Mouse (Mus musculus) forebrain, embryonic 14.5 days (tissue): ENCODE data around the gene Serinc2. TPM values are rescaled to one million over a fixed set of nuclear protein-coding genes. Genes with fewer than 3 reads are reported as not detected.

ENCODE experiments used
- ATAC-seq: fragments of 200-750 bp; cut with Nextera tagmentation; 2 replicates; pipeline ENCODE4 v1.8.0; 2017; ENCODE audit warnings: mild to moderate bottlenecking, moderate library complexity
- DNase-seq: peaks from one replicate; pipeline ENCODE4 v3.0.0-alpha.2; 2015; ENCODE audit warnings: low spot score
- H3K27ac ChIP-seq: fragments of 300-500 bp; sonication (generic); 2 replicates; pipeline ENCODE4 v1.5.1; 2014; ENCODE audit warnings: low read depth, mild to moderate bottlenecking, control low read depth, low read length, moderate library complexity
- H3K27me3 ChIP-seq: fragments of 300-500 bp; sonication (generic); replicated peaks from 2 replicates; pipeline ENCODE4 v1.6.1; 2014; ENCODE audit warnings: low read length, control low read depth, mixed read lengths; ENCODE audit not compliant: control insufficient read depth, insufficient read depth
- H3K36me3 ChIP-seq: fragments of 300-500 bp; sonication (generic); 2 replicates; pipeline ENCODE4 v1.6.1; 2014; ENCODE audit warnings: low read length, control low read depth; ENCODE audit not compliant: control insufficient read depth, insufficient read depth
- H3K4me1 ChIP-seq: fragments of 300-500 bp; sonication (generic); 2 replicates; pipeline ENCODE4 v1.6.1; 2014; ENCODE audit warnings: antibody characterized with exemption, low read length, control low read depth; ENCODE audit not compliant: control insufficient read depth, insufficient read depth
- H3K4me2 ChIP-seq: fragments of 300-500 bp; sonication (generic); 2 replicates; pipeline ENCODE4 v1.6.1; 2014; ENCODE audit warnings: mild to moderate bottlenecking, control low read depth, low read length
- H3K4me3 ChIP-seq: fragments of 300-500 bp; sonication (generic); 2 replicates; pipeline ENCODE4 v1.5.1; 2014; ENCODE audit warnings: low read depth, low read length, control low read depth
- H3K9ac ChIP-seq: fragments of 300-500 bp; sonication (generic); 2 replicates; pipeline ENCODE4 v1.6.1; 2014; ENCODE audit warnings: mild to moderate bottlenecking, low read length, control low read depth, moderate library complexity
- H3K9me3 ChIP-seq: fragments of 300-500 bp; sonication (generic); replicated peaks from 2 replicates; pipeline ENCODE4 v1.6.1; 2016; ENCODE audit warnings: low read length, control low read depth, mixed read lengths; ENCODE audit not compliant: control insufficient read depth
- WGBS: fragments of 180-500 bp; shearing (Covaris S2); extraction: QIAGEN DNeasy Blood & Tissue Kit; methylation state at CpG from one replicate; pipeline ENCODE4 v1.1.7; 2014; 5-methylcytosine and 5-hydroxymethylcytosine counted together
- polyA plus RNA-seq: library from polyadenylated mRNA; unstranded; fragments of >200 nt; fragmentation: Nextera tagmentation; extraction: Ambion mirVana; gene quantifications from 2 replicates; pipeline ENCODE4 v1.2.1, GENCODE M21; 2014

Gene Serinc2
- polyA plus RNA-seq, 1 experiment from 2014 or later: 93.9 TPM

DNA sequence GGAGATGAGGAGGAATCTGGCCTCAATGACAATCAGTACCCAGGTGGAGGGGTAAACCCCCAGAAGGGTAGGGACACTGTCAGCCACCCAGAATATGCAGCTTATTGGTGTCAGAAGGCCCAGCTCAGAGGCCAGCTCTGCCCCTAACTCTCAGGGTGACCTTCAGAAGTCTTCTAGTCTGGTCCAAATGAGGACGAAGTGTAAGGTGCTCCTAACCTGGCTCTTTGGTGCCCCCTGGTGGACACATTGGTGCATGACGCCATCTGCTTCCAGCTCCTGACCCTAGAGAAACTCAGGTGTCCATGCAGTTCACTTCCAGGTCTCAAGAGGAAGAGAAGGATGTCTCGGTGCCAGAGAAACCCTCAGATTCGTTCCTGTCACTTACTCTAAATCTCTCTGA is 13.3 kb upstream of the Serinc2 start:
- DNase-seq: peak; percentile 86
- Histone ChIP-seq H3K9me3 (no peaks in the 10 kb centered on the region), H3K4me3 (no peak overlapping the region), H3K27me3 (no peaks in the 10 kb centered on the region), H3K4me1 (no peaks in the 10 kb centered on the region), H3K36me3 (no peaks in the 10 kb centered on the region), H3K27ac (no peak overlapping the region), H3K9ac (no peak overlapping the region), H3K4me2 (no peak overlapping the region)
- 3% methylated on average over 4 of the region's 4 CpGs for WGBS
- ATAC-seq: peak; percentile 58; the same call in 1 of the 2 replicates

DNA sequence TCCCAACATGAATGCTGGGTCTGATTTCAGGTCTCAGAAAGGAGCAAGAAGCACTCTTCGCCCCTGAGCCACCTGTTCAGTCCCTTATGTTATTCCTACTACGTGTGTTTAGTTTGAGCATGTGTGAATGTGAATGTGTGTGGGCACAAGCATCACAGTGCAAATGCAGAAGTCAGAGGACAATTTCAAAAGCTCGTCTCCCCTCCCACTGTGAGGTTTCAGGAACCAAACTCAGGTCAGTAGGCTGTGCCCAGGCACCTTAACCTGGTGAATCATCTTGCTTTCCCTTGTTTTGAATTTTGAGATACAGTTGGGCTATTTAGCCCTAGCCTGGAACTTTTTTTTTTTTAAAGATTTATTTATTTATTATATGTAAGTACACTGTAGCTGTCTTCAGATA is 10.8 kb upstream of the Serinc2 start:
- Histone ChIP-seq H3K4me1 (no peaks in the 10 kb centered on the region), H3K27ac (no peak overlapping the region), H3K4me3 (no peak overlapping the region), H3K4me2 (no peak overlapping the region), H3K9ac (no peak overlapping the region), H3K36me3 (no peaks in the 10 kb centered on the region), H3K27me3 (no peaks in the 10 kb centered on the region), H3K9me3 (no peaks in the 10 kb centered on the region)
- ATAC-seq (no peak), DNase-seq (no peak)
- WGBS: 76% methylated on average over 3 of the region's 3 CpGs

DNA sequence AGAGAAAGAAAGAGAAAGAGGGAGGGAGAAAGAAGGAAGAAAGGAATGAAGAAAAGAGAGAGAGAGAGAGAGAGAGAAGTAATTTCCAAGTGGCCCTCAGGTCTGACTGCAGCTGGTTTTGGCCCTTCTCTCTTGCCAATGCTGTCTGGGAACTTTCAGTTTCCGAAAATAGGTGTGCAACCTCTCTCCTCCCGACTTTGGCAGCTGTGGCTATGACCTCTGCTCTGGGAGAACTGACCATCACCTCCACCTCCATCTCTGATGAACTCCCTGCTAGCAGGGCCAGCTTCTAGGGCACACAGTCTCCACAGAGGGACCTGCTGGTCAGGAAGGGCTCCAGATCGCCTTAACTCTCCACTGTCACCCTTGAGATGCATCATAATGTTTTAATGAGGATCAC is 7.5 kb upstream of the Serinc2 start:
- no peak overlapping the region for H3K4me2 ChIP-seq
- DNase-seq (no peak), ATAC-seq (no peak)
- 62% methylated on average over 3 of the region's 3 CpGs for WGBS
- H3K9me3 ChIP-seq: no peaks in the 10 kb centered on the region
- H3K27me3 ChIP-seq: no peaks in the 10 kb centered on the region
- no peak overlapping the region for H3K27ac ChIP-seq
- H3K4me1 ChIP-seq: no peaks in the 10 kb centered on the region
- H3K36me3 ChIP-seq: no peaks in the 10 kb centered on the region
- H3K4me3 ChIP-seq: no peak overlapping the region
- H3K9ac ChIP-seq: no peak overlapping the region

DNA sequence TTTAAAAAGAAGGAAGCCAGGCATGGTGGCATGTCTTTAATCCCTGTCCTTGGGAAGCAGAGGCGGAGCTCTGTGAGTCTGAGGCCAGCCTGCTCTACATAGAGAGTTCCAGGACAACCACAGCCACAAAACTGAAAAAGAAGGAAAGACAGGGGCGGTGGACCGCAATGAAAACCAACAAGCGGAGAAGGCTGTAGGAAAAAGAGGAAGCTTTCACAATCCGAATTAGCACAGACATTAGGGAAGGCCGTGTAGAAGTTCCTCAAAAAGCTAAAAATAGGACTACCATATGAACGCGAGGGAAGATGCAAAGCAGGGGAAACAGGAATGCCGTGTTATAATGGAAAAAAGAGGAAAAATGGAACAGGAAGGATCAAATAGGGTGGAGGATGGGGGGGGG is 4.8 kb upstream of the Serinc2 start:
- 86% methylated on average over 9 of the region's 9 CpGs for WGBS
- ATAC-seq (no peak), DNase-seq (no peak)
- Histone ChIP-seq H3K36me3 (no peaks in the 10 kb centered on the region), H3K4me2 (no peak overlapping the region), H3K4me3 (no peak overlapping the region), H3K4me1 (no peaks in the 10 kb centered on the region), H3K9me3 (no peaks in the 10 kb centered on the region), H3K27ac (no peak overlapping the region), H3K9ac (no peak overlapping the region), H3K27me3 (0 out of 2 replicates have a peak, but pooled peaks cover 3% of the 10 kb centered on the region)

DNA sequence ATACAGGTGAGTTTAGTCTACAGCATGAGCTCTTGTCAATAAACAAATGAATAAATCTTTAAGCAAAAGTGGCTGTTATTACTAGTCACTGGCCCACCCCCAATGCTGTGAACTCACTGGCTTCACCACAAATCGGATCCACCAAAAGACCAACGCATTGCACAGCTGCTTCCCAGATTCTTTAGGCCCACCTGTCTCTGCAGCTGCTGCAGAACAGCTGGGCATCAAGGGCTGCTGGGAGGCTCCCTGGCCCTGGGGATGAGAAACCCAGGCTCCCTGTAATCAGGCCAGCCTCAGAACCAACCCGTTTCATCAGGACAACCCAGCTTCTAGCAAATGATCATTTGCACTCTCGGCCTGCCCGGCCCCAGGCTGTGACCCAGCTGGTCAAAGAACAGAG is 3.9 kb upstream of the Serinc2 start:
- Histone ChIP-seq H3K9me3 (no peaks in the 10 kb centered on the region), H3K9ac (no peak overlapping the region), H3K27me3 (0 out of 2 replicates have a peak, but pooled peaks cover 3% of the 10 kb centered on the region), H3K4me1 (no peaks in the 10 kb centered on the region), H3K27ac (no peak overlapping the region), H3K4me2 (no peak overlapping the region), H3K36me3 (no peaks in the 10 kb centered on the region), H3K4me3 (no peak overlapping the region)
- ATAC-seq (no peak), DNase-seq (no peak)
- WGBS: 79% methylated on average over 5 of the region's 5 CpGs

DNA sequence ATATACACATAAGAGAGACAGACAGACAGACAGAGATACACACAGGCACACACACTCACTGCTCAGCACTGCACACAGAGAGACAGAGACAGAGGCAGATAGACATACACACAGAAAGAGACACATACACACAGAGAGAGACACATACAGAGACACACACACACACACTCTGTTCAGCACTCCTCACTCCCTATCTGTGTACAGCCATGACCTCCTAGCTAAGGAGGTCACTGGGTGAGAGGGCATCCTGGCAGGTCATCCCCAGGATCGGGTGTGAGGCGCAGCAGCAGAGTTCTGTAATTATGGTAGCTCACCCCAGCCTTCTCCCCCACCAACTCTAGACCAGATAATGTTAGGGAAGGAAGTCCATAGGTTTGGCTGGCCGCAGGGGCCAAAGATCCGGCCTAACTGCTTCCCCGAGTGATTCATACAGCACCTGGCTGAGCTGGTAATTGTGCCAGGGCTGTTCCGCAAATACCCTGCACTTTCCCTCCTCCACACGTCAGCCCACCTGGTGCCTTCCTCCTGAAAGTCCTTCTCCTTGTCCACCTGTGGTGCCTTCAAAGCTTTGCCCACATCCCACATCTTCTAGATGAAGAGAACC is 2.3 kb downstream of the Serinc2 start:
- H3K4me2 ChIP-seq: no peak overlapping the region
- H3K27me3 ChIP-seq: 0 out of 2 replicates have a peak, but pooled peaks cover 3% of the 10 kb centered on the region
- H3K4me3 ChIP-seq: no peak overlapping the region
- peak overlapping the region; percentile 8; the same call in 1 of the 2 replicates for H3K9ac ChIP-seq
- H3K36me3 ChIP-seq: no peaks in the 10 kb centered on the region
- H3K9me3 ChIP-seq: no peaks in the 10 kb centered on the region
- no peak overlapping the region for H3K27ac ChIP-seq
- H3K4me1 ChIP-seq: peaks cover 20% of the 10 kb centered on the region
- DNase-seq (no peak), ATAC-seq (no peak)
- WGBS: 67% methylated on average over 7 of the region's 7 CpGs

DNA sequence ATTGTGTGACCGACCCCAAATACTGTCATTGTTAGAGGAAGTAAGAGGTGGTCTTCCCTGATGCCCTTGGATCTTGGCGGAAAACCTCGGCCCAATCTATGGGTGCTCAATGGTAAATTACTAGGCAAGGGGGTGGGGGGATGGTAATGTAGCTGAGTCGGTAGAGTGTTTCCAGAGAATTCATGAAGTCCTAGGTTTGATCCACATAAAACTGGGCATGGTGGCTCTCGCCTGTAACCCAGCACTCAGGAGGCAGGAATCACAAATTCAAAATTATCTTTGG is 3.2 kb downstream of the Serinc2 start:
- Histone ChIP-seq H3K4me3 (peak overlapping the region; percentile 89), H3K4me1 (peaks cover 20% of the 10 kb centered on the region), H3K27ac (no peak overlapping the region), H3K27me3 (0 out of 2 replicates have a peak, but pooled peaks cover 3% of the 10 kb centered on the region), H3K9ac (peak overlapping the region; percentile 99), H3K9me3 (no peaks in the 10 kb centered on the region), H3K4me2 (peak overlapping the region; percentile 88), H3K36me3 (0 out of 2 replicates have a peak, but pooled peaks cover 5% of the 10 kb centered on the region)
- ATAC-seq (no peak), DNase-seq (peak; percentile 30)
- 36% methylated on average over 5 of the region's 5 CpGs for WGBS

DNA sequence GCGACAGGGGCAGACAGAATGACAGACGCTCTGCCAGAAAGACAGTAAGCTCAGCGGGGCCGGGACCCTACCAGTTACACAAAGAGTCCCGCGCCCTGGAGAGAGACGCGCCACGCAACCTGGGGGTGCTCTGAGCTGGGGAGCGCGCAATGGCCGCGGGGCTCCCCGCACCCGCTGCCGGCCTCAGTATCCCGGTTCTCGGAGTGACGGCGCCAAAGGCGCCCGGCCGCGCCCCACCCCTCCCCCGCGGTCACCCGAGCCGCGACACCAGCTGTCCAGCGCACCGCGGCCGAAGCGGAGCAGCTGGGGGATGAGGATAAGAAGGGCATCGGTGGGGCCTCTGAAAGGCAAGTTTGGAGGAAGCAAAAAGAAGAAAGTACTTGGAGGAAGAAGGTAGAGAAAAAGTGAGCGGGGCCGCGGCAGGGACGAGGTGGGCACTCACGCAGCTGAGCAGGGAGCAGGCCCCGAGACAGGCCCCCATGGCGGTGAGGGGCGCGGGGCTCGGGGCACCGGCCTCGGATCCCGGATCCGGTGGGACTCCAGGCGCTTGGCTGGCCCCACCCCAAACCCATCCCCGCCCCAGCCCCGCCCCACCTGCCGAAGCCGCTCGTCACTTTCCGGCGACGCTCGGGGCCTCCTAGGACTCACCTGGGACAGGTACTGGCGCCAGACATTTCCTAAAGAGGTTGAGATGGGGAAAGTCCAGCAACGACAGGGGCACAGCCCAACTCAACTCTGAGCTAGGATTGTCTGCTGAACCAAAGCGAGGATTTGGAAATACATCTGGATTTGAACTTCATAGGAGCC is 3.8 kb downstream of the Serinc2 start:
- ATAC-seq (peak; percentile 56), DNase-seq (peak; percentile 65)
- Histone ChIP-seq H3K4me2 (peak overlapping the region; percentile 88), H3K4me3 (peak overlapping the region; percentile 89), H3K27me3 (0 out of 2 replicates have a peak, but pooled peaks cover under 1% of the 10 kb centered on the region), H3K4me1 (peaks cover 20% of the 10 kb centered on the region), H3K9ac (peak overlapping the region; percentile 99), H3K27ac (peak overlapping the region; percentile 99), H3K9me3 (no peaks in the 10 kb centered on the region), H3K36me3 (0 out of 2 replicates have a peak, but pooled peaks cover 6% of the 10 kb centered on the region)
- under 1% methylated on average over 53 of the region's 62 CpGs for WGBS
